Mouse (Mus musculus) gastrocnemius, postnatal 14 days (tissue): Measurements from ENCODE around the gene Rnf144a. TPM values are rescaled to one million over a fixed set of nuclear protein-coding genes. Genes with fewer than 3 reads are reported as not detected.
A peak's percentile ranks its signal among the peaks of the same experiment; 100 is the strongest.

Source experiments
- DNase-seq: peaks from one replicate; pipeline ENCODE4 v3.0.0; 2021; ENCODE audit warnings: mixed read lengths
- intact Hi-C: fragments of 180-260 bp; cut with DNase I; formaldehyde crosslinking; loops from one replicate; pipeline ENCODE4 v1.15.1; 2025; ENCODE audit warnings: low total_unique reads
- microRNA-seq, 2 experiments: library from miRNA; unstranded; fragments of <30 nt; microRNA quantifications; one replicate each; pipeline ENCODE4 v1.2.0; 2021
- total RNA-seq, 2 experiments: library from RNA; stranded (reverse); gene quantifications; 2 replicates each; pipeline ENCODE4 v1.2.3; 2021

The Rnf144a gene
- total RNA-seq, 2 experiments from 2014 or later: 18.7 to 22.9 TPM

DNA sequence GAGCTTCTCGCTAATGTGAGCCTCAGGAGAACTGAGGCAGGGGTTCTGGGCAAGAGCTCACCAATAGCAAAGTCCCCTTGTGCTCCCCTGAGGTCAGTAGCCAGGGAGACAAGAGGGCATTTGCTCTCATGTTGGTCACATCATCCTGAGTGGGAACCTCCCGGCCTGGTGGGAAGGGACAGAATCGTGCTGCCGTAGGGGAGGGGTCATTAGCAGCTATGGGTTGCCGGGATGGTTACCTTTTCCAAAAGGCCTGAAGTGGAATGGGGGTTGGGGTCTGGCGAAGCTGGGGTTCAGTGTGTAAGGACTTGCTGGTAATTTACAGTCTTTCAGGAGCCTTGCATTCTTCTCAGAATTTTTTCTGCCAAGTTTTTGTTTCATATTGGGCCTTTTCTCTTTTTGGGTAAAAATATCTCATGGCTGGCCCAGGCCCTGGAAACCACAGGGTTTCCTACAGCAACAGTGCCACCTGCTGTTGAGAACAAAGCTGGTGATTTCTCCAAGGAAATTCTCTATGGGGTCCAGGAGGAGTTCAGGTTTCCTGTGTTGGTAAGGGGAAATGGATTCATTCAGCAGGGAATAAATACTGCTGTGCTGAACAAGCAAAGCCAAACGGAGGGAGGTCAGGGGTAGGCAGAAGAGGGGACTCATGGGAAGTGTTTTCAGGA, 137.9 kb downstream of the Rnf144a start:
- DNase-seq: peak; percentile 53

DNA sequence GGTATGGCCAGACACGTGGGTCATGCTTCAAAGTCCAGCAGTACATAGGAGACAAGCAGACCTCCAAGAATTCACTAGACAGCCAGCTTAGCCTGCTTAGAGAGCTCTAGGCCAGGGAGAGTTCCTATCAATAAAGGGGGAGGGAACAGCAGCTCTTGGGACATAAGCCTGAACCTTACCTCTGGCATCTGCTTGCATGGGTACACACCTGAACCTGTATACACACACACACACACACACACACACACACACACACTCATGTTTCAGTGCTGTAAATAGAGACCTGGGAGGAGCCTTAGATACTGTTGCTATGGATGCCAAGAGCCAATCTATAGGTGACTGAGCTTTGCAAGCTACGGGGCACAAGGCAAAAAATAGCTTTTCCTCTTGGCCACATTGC, 138.5 kb downstream of the Rnf144a start:
- intact Hi-C loops: no loop called here

More for the DNA sequence above, 137.9 kb downstream of the Rnf144a start:
- intact Hi-C loops: no loop called here

More for the DNA sequence above, 138.5 kb downstream of the Rnf144a start:
- no peak for DNase-seq

Small RNA genes lying within 50 kb of the gene (microRNA-seq; reads per million reads assigned to microRNA genes)
- 2.9 to 5.0 reads per million in 2 experiments for gene Mir6538

Other genes starting within 250 kb of the Rnf144a start
- 1 to 10 TPM; 1.4 to 1.5 TPM for gene Rsad2, start 41.2 kb upstream of the Rnf144a start, total RNA-seq
- 1 to 10 TPM; 2.9 to 3.0 TPM for gene Cmpk2, start 54.0 kb upstream of the Rnf144a start, total RNA-seq